Mouse (Mus musculus) kidney, postnatal 14 days (tissue): ENCODE results near the gene Morf4l2.
"Not testable (repeated sequence)": the region's sequence is repeated elsewhere in the genome, so short reads cannot be mapped to it uniquely, and the experiment has no call there.

Experiments
- DNase-seq: peaks from one replicate; pipeline ENCODE4 v3.0.0; 2022; ENCODE audit warnings: mixed read lengths

The Morf4l2 gene

GRCm38 (mm10) chrX:136692294-136692675 lies 51.2 kb downstream of the Morf4l2 start:
- no peak for DNase-seq

- DNase-seq, result not testable (repeated sequence)
Measured at GRCm38 (mm10) chrX:136691606-136692293, 51.7 kb downstream of the Morf4l2 start.
